Mouse (Mus musculus) 3T3-L1 (cell line): Measurements from ENCODE around the gene Hist2h2ac.
"Not testable (repeated sequence)": the region's sequence is repeated elsewhere in the genome, so short reads cannot be mapped to it uniquely, and the experiment has no call there.

Experiments used
- DNase-seq: peaks from one replicate; pipeline ENCODE4 v3.0.0-alpha.2; 2015; ENCODE audit warnings: low read depth, low spot score

Hist2h2ac gene

DNA sequence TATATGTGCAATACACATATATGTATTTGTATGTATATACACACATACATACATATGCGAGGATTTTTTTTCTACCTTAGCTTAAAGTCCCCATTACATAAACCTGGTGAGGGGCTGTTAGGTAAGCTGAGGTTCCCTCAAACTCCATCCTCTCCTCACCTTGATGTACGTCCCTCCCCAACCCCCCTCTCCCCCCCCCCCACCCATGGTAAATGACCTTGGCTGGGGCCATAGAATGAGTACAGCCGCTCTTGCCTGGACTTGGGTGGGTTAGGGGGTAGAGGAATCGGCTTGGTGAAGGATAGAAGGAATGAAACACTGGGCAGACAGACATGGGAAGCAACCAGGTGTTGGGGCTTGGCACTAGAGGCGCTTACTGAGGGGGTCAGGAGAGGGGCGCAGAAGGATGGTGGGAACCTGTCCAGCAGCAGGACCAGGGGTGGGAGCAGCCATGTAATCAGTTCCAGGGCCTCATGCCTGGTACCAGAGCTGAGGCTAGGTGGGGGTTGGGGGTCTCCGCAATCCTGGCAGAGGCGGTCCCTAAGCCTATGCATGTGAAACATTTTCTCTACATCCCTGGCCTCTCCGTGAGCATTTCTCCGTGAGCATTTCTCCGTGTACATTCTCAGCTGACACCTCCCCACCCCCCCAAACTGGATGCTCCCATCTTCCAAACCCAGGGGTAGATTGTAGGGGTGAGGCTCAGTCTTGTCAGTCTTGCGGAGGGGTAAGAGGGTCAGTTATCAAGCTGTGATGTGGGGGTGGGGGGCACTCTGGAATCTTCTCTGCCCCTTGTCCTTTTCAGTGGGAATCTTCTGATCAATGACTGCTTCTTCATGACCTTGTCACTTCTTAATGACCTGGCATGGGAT is 38.9 kb downstream of the Hist2h2ac start:
- DNase-seq: no peak

DNA sequence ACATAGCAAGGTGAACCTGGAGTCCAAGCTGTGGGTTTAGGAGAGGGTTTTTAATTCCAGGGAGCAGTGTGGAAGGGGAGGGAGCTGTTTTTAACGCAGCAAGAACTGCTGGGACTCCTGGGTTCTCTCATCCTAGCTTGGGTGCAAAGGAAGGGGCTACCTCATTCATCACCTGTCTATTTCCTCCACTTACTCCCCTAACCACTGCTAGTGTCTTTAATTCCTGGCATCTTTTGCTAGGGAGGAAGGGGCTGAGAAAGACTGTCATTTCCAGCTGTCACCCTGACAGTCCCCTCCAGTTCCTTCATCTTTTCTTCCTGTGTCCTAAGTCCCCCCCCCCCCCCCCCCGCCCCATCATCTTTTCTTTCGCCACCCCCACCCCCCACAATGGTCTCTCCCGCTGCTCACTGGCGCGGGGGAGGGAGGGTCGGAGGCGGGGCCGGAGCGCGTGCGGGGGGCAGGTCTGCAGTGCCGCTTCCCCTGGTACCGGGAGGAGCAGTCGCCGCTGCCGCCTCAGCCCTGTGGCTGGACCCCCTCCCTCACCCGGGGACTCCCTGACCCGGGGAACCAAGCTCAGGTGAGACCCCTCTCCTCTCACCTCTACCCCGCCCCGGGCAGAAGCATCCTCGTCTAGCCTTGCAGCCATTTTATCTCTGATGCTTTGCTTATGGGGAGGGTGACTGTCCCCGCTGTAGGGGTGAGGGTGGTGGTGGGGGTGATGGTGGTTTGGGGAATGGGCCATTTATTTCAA is 39.8 kb downstream of the Hist2h2ac start, which contains the start of gene Sv2a:
Gene Sv2a, plus strand, starts transcription at position 425 of the 751 bp plus-strand sequence.
- DNase-seq: no peak

DNA sequence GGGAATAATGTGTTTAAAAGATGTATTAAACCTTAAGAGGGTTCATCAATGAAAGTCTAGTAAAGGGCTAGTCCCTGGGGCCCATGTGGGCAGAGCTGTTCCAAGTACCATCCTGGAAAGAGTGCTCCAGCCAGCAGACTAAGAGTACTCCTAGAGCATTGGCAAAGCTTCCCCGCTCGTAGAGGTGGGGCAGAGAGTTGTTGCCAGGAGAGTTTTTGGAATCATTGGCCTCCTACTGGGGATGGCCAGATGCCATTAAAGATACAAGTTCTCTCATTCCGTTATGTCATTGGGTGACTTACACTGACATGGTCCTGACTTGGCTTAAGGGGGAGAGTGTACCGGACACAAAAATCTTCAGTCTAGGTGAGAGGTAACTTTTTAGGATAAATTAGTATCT is 41.1 kb downstream of the Hist2h2ac start:
- DNase-seq: peak; percentile 30

DNA sequence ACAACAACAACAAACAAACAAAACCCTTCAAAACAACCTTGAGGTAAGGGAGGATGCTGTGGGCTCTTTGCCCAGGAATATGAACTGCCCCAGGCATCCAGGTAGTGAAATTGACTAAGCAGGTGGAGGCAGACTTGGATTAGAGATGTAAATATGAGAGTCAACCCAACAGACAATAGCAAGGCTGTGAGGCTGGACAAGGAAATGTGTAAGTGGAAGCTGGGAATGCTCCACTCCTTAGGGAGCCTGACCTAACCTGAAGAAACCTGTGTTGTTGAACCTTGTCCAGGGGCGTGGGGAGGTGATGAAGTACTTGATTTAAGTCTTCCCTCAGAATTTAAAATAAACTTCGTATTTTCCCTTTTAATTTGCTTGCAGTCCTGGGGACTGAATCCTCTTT is 41.8 kb downstream of the Hist2h2ac start:
- DNase-seq: no peak

DNA sequence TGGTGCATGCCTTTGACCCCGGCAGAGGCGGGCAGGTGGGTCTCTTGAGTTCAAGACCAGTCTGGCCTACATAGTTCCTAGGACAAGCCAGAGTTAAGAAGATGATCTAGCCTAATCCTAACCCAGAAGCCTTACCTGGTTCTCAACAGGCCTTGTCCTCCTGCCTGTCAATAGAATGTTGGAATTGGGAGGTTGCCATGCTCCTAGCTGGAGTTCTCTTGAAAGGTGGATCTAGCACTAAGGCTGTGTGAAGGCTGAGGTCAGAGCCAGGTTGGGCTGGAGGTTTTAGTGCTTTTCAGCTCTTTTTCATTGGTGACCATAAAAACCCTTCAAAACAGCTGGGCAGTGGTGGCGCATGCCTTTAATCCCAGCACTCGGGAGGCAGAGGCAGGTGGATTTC is 42.3 kb downstream of the Hist2h2ac start:
- DNase-seq: no peak

DNA sequence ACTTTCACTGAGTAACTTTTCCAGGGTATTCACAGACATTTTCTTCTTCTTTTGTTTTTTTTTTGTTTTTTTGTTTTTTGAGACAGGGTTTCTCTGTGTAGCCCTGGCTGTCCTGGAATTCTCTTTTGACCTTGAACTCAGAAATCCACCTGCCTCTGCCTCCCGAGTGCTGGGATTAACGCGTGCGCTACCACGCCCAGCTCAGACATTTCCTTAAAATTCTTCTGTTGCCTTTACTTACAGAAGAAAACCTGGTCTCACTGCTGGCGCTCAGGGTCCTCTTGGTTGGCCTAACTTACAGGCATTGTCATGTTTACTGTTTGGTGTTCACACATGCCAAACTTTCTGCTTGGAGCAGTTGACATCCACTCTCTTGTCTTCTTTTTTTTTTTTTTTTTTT is 45.4 kb downstream of the Hist2h2ac start:
- no peak for DNase-seq

DNA sequence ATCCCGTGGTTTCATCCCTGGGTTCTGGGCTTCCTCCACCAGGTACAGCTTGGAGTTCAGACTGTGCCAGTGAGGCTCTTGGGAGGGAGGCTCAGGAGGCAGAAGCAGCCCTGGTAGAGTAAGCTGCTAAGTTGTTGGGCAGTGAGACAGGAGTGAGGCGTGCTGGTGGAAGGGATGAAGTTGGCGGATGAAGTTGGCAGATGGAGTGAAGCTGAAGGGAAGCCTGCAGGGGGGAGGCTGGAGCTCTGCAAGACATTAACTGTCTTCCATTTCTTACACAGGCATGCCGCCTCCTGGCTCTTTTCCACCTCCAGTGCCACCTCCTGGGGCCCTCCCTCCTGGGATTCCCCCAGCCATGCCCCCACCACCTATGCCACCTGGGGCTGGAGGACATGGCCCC is 46.6 kb downstream of the Hist2h2ac start:
- DNase-seq: not testable (repeated sequence)

DNA sequence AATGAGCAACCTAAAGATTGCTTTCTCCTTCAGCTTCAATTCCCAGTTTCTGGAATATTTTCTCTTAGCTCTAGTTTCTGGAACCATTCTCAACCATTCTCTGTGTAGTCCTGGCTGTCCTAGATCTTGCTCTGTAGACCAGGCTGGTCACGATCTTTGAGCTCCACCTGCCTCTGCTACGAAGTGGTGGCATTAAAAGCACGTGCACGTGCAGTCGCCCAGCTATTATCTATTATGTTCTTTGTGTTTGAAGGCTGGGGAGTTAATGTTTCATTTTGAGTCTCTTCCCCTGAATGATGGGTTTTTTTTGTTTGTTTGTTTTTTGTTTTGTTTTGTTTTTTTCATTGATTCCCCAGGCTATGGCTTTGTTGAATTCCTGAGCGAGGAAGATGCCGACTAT is 47.5 kb downstream of the Hist2h2ac start:
- DNase-seq: no peak

DNA sequence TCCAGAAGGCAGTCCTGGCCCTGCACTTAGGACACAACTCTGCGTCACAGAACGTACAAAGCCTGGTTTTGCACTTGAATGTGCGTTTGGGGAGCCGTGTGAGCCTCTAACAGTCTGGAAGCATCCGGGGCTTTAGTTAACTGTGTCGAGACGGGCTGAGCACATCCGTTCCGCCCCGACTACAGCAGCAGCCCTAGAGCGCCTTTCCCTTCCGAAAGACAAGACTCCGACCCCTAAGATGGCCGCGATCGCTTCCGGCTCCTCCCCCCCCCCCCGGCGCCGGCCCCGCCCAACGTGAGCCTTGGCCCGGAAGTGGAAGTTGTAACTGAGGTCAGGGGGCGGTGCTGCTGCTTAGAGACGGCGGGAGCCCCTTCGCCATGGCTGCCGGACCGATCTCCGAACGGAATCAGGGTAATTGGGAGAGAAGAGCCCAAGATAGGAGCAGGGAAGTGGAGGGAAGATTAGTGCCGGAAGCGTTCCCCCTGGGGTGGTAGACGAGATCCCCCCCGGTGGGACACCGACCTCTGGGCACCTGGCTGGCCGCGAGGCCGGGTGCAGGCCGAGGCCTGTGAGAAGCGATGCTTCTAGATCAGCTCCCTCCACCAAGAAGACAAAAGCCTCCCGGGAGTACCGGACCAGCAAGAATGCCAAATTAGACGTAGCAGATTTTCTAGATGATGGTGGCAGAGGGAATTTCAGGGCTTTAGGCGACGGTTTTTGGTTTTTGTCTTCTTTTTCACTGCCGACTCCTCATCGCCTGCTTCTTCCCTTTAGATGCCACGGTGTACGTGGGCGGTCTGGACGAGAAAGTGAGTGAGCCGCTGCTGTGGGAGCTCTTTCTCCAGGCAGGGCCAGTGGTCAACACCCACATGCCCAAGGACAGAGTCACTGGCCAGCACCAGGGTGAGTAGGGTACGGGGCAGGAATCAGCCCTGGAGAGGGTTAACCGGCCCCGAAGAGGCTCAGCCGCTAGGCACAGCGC is 48.2 kb downstream of the Hist2h2ac start, which contains the start of gene Sf3b4:
Gene Sf3b4, plus strand, starts transcription at position 136 of the 982 bp plus-strand sequence.
- peak; percentile 91 for DNase-seq

DNA sequence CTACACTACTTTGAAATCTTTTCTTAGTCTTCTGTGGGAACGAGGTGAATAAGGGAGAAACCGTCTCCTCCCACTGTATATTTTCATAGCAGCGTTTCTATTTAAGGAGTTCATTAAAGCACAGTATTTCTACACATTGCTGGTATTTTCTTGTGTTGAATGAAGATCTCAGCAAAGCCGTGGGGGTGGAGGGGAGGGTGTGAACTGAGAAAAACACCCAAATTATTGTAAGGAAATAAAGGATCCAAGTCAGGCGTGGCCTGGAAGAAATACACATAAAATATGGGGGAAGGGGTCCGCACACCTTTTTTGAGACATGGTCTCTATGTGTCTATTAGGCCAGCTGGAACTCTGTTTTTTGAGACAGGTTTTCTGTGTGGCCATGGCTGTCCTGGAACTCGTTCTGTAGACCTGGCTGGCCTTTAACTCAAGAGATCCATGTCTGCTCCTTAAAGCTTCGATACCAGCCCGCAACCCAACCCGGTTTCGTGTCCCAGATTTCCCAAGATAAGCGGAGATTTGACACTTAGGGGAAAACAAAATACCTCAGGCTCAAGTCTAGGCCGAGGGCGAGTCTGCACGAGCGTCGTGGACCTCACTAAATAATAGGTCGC is 49.0 kb downstream of the Hist2h2ac start:
- no peak for DNase-seq

DNA sequence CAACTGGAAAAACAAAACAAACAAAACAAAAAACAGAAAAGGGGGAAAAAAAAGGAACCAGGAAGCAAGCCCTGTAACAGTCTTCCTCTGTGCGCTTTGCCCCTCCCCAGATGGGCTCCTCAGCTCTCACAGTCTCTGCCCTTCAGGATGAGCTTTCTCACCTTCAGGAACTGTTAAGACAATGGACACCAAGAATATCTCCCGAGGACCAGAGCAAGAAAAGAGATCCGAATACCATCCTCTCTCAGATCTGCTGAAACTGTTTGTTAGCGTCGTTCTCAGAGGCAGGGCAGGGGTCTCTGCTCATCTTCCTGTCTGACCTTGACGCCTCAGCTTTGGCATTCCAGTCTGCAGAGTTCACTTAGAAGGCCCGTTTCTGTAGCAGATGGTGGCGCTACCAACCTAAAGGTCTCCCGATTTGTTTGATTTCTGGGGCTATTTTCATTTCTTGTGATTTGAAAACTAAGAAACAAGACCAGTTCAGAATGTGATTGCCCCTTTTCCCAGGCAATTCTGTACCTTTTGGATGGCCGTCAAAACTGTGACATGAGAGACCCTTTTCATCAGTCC is 49.6 kb downstream of the Hist2h2ac start:
- no peak for DNase-seq
